8 mouse cellular contexts compared by ENCODE assay signal in genomic region chr16:92697227-92697736, GRCm38 (mm10).
A peak's percentile ranks its signal among the peaks of the same experiment; 100 is the strongest.
DNase-seq lines count a peak whose midpoint lies in the region; ATAC-seq lines count a peak whose summit lies in the region.

No protein-coding gene starts in this region.

- DNase-seq in CD4-positive, CD25-positive, alpha-beta regulatory T cell, adult 2 months (ENCODE audit: low read depth, low spot score), result peak; percentile 65
- DNase-seq in adrenal gland, adult (ENCODE audit: inconsistent age in 2 of 2, low spot score in 1 of 2), result peak; percentile 92 to 96
- DNase-seq in embryonic facial prominence, embryonic 14.5 days (ENCODE audit: low spot score), result peak; percentile 97
- DNase-seq in lung, postnatal 14 days, result peak; percentile 86
- DNase-seq in ovary, postnatal 10 days (ENCODE audit: low spot score), result peak; percentile 61
- DNase-seq in urinary bladder, adult 18-20 months (ENCODE audit: low spot score in 2 of 2), result peak; percentile 76 to 83

- 0% methylated on average over 29 of the region's 53 CpGs for WGBS in embryonic facial prominence, embryonic 14.5 days
- under 1% methylated on average over 52 of the region's 53 CpGs for WGBS in heart, embryonic 11.5 days (ENCODE audit: insufficient replicate concordance)
- under 1% methylated on average over 53 of the region's 53 CpGs for WGBS in kidney, embryonic 14.5 days

- H3K27ac ChIP-seq in embryonic facial prominence, embryonic 14.5 days (replicated peaks; ENCODE audit: low read depth, low read length), result peak overlapping the region; percentile 91
- peak overlapping the region; percentile 23 for H3K27ac ChIP-seq in heart, embryonic 11.5 days (ENCODE audit: low read depth, low read length)
- H3K27ac ChIP-seq in kidney, embryonic 14.5 days (ENCODE audit: low read depth, low read length), result peak overlapping the region; percentile 1; the same call in 1 of the 2 replicates

- H3K27me3 ChIP-seq in embryonic facial prominence, embryonic 14.5 days (replicated peaks; ENCODE audit: control insufficient read depth, insufficient read depth, low read length), result 0 out of 2 replicates have a peak, but pooled peaks cover 13% of the 10 kb centered on the region
- peaks cover 75% of the 10 kb centered on the region for H3K27me3 ChIP-seq in heart, embryonic 11.5 days (ENCODE audit: control insufficient read depth, insufficient read depth, low read length)
- H3K27me3 ChIP-seq in kidney, embryonic 14.5 days (ENCODE audit: control insufficient read depth, insufficient read depth, low read length), result peaks cover 53% of the 10 kb centered on the region

- H3K4me1 ChIP-seq in embryonic facial prominence, embryonic 14.5 days (ENCODE audit: control insufficient read depth, insufficient read depth, low read length), result peaks cover 14% of the 10 kb centered on the region
- peaks cover 16% of the 10 kb centered on the region for H3K4me1 ChIP-seq in heart, embryonic 11.5 days (ENCODE audit: control insufficient read depth, insufficient read depth, low read length)
- peaks cover 6% of the 10 kb centered on the region; the same call in 1 of the 2 replicates for H3K4me1 ChIP-seq in kidney, embryonic 14.5 days (ENCODE audit: control insufficient read depth, insufficient read depth, low read length)

- peak overlapping the region; percentile 98 for H3K4me2 ChIP-seq in embryonic facial prominence, embryonic 14.5 days (ENCODE audit: low read depth, low read length)
- peak overlapping the region; percentile 99 for H3K4me2 ChIP-seq in heart, embryonic 11.5 days
- peak overlapping the region; percentile 99 for H3K4me2 ChIP-seq in kidney, embryonic 14.5 days (replicated peaks; ENCODE audit: low read depth, low read length)

- peak overlapping the region; percentile 61 for H3K4me3 ChIP-seq in embryonic facial prominence, embryonic 14.5 days (ENCODE audit: low read depth, low read length)
- H3K4me3 ChIP-seq in heart, embryonic 11.5 days (ENCODE audit: low read depth, low read length), result peak overlapping the region; percentile 56
- peak overlapping the region; percentile 60 for H3K4me3 ChIP-seq in kidney, embryonic 14.5 days (ENCODE audit: low read length)

- no peaks in the 10 kb centered on the region for H3K36me3 ChIP-seq in embryonic facial prominence, embryonic 14.5 days (ENCODE audit: control insufficient read depth, insufficient read depth, low read length)
- no peaks in the 10 kb centered on the region for H3K36me3 ChIP-seq in heart, embryonic 11.5 days (ENCODE audit: control insufficient read depth, insufficient read depth, low read length)
- no peaks in the 10 kb centered on the region for H3K36me3 ChIP-seq in kidney, embryonic 14.5 days (ENCODE audit: control insufficient read depth, insufficient read depth, low read length)

- peak; percentile 92 for ATAC-seq in embryonic facial prominence, embryonic 14.5 days (ENCODE audit: low read depth)
- ATAC-seq in heart, embryonic 11.5 days (replicated peaks; ENCODE audit: insufficient number of reproducible peaks, low FRiP score, low TSS enrichment), result peak; percentile 94
- ATAC-seq in kidney, embryonic 14.5 days (ENCODE audit: low FRiP score, low TSS enrichment), result peak; percentile 86

- H3K9me3 ChIP-seq in embryonic facial prominence, embryonic 14.5 days (ENCODE audit: control insufficient read depth, low read length), result no peaks in the 10 kb centered on the region
- no peaks in the 10 kb centered on the region for H3K9me3 ChIP-seq in heart, embryonic 11.5 days (replicated peaks; ENCODE audit: control insufficient read depth, low read length)
- no peaks in the 10 kb centered on the region for H3K9me3 ChIP-seq in kidney, embryonic 14.5 days (ENCODE audit: control insufficient read depth, low read length)

- H3K9ac ChIP-seq in embryonic facial prominence, embryonic 14.5 days (ENCODE audit: low read depth, low read length), result peak overlapping the region; percentile 82
- peak overlapping the region; percentile 69 for H3K9ac ChIP-seq in heart, embryonic 11.5 days (ENCODE audit: low read depth, low read length)
- H3K9ac ChIP-seq in kidney, embryonic 14.5 days (ENCODE audit: low read depth, low read length), result peak overlapping the region; percentile 62

Comparison
In these comparisons a context has a peak if more than half of its experiments do, and no peak if none do; other contexts are left out.
1. Peak in every context shown above with its lines: DNase-seq, ATAC-seq, H3K4me3 ChIP-seq and H3K27ac ChIP-seq.
2. H3K27ac ChIP-seq: peak in every context shown above with its lines; median percentile 91 in embryonic facial prominence, embryonic 14.5 days; 23 in heart, embryonic 11.5 days; 1 in kidney, embryonic 14.5 days.